Mouse (Mus musculus): ENCODE measurements at regions not wholly inside any gene's neighbourhood (a gene's known extent, or its start where the extent isn't known, plus 50 kb on each side); places are given as distances from the start of the nearest gene placed in this dataset.

- DNase-seq: no peak
Observed at GRCm38 (mm10) chr3:119892533-119893164, 108.4 kb upstream of the Ptbp2 start.

- DNase-seq: peak; percentile 86
Observed at GRCm38 (mm10) chr3:119890911-119891310, 106.6 kb upstream of the Ptbp2 start.

DNA sequence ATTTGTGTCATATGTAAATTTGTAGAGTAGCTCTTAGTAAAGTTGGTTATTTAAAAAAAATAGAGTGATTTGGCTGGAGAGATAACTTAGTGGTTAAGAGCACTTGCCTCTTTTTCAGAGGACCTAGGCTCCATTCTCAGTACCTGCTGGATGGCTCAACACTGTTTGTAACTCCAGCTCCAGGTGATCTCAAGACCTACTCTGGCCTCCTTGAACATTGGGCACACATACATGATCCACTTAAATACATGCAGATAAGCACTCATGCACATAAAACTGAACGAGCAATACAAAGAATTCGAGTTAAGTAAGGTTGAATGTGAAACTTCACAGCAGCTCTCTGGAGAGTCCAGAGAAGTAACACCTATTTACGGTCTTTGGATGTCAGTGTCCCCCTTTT is 104.2 kb upstream of the Ptbp2 start:
- DNase-seq: no peak

DNA sequence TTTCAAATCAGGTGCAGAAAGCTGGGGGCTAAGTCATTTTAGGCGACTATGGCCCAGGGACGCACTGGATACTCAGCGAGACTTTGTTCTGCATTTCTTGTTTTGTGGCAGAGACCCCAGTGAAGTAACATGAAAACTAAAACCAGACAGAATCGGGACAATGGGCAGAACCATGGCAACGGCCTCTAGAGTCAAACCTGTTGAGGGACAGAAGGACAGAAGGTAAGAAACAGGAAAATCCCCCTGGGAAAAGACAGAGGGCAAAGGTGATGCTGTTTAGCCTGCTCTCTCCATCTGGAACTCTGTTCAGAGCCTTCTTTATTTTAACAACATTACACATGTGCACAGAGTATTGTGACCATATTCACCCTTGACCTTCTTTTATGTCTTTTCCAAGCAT is 92.1 kb upstream of the Ptbp2 start:
- no peak for DNase-seq

DNA sequence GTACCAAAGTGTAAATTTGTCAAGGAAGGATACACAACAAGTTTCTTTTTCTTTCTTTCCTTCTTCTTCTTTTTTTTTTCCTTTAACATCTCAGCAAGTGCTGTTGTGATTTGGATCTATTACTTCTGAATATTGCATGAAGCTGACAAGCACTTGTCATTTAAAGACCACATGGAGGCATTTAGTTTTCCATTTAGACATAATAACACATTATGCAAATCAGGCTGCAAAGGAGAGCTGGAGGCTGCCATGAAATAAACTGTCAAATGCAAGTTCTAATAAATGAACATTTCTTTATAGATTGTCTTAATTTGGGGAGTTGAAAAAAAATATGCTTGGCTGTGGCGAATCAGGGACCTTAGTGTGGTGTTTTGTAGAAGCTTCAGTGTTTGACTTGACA is 90.8 kb upstream of the Ptbp2 start:
- no peak for DNase-seq

DNA sequence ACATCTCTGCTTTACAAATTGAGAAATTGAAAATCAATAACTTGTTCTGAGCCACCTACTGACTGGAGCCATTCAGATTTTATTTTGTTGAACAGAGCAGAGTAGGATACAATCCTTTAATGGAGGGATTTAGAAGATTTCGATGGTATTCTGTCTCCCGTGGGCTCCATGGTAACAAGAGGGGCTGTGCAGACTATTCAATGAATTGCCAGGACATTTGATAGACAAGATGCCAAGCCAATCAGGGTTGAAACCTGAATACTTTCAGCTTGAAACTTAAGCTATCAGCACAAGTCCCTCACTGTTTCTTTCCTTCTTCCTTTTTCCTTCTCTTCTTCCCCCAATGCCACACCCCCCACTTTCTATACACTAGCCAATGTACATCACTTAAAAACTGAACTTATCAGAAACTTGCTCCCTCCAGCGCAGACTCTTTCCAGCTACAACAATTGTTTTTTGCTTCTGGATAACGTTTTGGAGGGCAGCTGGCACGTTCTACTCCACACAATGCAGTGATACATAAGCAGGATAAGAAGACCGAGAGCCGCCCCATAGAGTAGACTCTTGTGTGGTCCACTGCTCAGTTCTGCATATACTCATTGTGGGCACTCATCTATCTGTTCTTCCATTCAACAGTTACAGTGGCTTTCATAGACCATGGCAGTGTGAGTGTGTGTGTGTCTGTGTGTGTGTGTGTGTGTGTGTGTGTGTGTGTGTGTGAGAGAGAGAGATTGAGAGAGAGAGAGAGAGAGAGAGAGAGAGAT is 78.1 kb upstream of the Ptbp2 start:
- no peak for DNase-seq
